ENCODE assay signal across 32 mouse cellular contexts in genomic region chr6:29881936-29882335, GRCm38 (mm10). TPM values are rescaled to one million over a fixed set of nuclear protein-coding genes. Genes with fewer than 3 reads are reported as not detected.
DNase-seq lines count a peak whose midpoint lies in the region; ATAC-seq and TF ChIP-seq lines count a peak whose summit lies in the region.
"Had no signal": no experiment of that assay in that cellular context is flagged by ENCODE, and none has a peak within 500 bp of the region (broad histone marks: within the 10 kb centered on the region; RNA-seq: fewer than 3 reads in every experiment).

No protein-coding gene starts in this region.

- intact Hi-C loops in gastrocnemius, adult 2 months (cut with DNase I) = no loop called here

- H3K27ac ChIP-seq in gastrocnemius, adult 2 months = peak overlapping the region; percentile 46; the same call in 1 of the 2 replicates
- H3K27ac ChIP-seq in limb, embryonic 13.5 days = peak overlapping the region; percentile 10; the same call in 1 of the 2 replicates
- no peak overlapping the region for H3K27ac ChIP-seq in limb, embryonic 10.5 days
- H3K27ac ChIP-seq in heart, embryonic 15.5 days = peak overlapping the region; percentile 92
- H3K27ac ChIP-seq: embryonic facial prominence, embryonic 10.5 days; embryonic facial prominence, embryonic 15.5 days; forebrain, embryonic 12.5 days; hindbrain, embryonic 12.5 days; hindbrain, postnatal 0 days; liver, embryonic 12.5 days; stomach, postnatal 0 days had no signal

- H3K4me2 ChIP-seq in limb, embryonic 13.5 days (replicated peaks) = no peak overlapping the region
- peak overlapping the region; percentile 24; the same call in 1 of the 2 replicates for H3K4me2 ChIP-seq in heart, embryonic 15.5 days
- H3K4me2 ChIP-seq: embryonic facial prominence, embryonic 15.5 days; forebrain, embryonic 12.5 days; hindbrain, embryonic 12.5 days; liver, embryonic 12.5 days; midbrain, embryonic 11.5 days had no signal

- peaks cover 43% of the 10 kb centered on the region for H3K36me3 ChIP-seq in limb, embryonic 13.5 days
- peaks cover 18% of the 10 kb centered on the region for H3K36me3 ChIP-seq in limb, embryonic 10.5 days
- 0 out of 2 replicates have a peak, but pooled peaks cover 5% of the 10 kb centered on the region for H3K36me3 ChIP-seq in heart, embryonic 15.5 days

- no peak for ATAC-seq in limb, embryonic 13.5 days (ENCODE audit: low FRiP score, low read depth)
- ATAC-seq in heart, embryonic 15.5 days (replicated peaks; ENCODE audit: insufficient number of reproducible peaks, insufficient read depth, low FRiP score, low read depth) = peak; percentile 78
- ATAC-seq: forebrain, postnatal 0 days; hindbrain, postnatal 0 days; intestine, postnatal 0 days; liver, embryonic 12.5 days; liver, postnatal 0 days; midbrain, embryonic 16.5 days had no signal

- 48% methylated on average over 2 of the region's 2 CpGs for WGBS in limb, embryonic 13.5 days
- 87% methylated on average over 2 of the region's 2 CpGs for WGBS in limb, embryonic 10.5 days
- WGBS in heart, embryonic 15.5 days = 42% methylated on average over 2 of the region's 2 CpGs

- no peaks in the 10 kb centered on the region for H3K9me3 ChIP-seq in limb, embryonic 13.5 days
- no peaks in the 10 kb centered on the region for H3K9me3 ChIP-seq in limb, embryonic 10.5 days (replicated peaks)
- H3K9me3 ChIP-seq in heart, embryonic 15.5 days (replicated peaks) = no peaks in the 10 kb centered on the region
- H3K9me3 ChIP-seq: embryonic facial prominence, embryonic 10.5 days; embryonic facial prominence, embryonic 15.5 days; forebrain, embryonic 12.5 days; hindbrain, embryonic 12.5 days; liver, embryonic 12.5 days had no signal

- H3K27me3 ChIP-seq in limb, embryonic 13.5 days = no peaks in the 10 kb centered on the region
- H3K27me3 ChIP-seq in limb, embryonic 10.5 days (ENCODE audit: low read depth, poor library complexity, severe bottlenecking) = no peaks in the 10 kb centered on the region
- H3K27me3 ChIP-seq in heart, embryonic 15.5 days = no peaks in the 10 kb centered on the region
- H3K27me3 ChIP-seq: CH12.LX; embryonic facial prominence, embryonic 15.5 days; forebrain, embryonic 12.5 days; hindbrain, embryonic 12.5 days; liver, embryonic 12.5 days had no signal

- H3K9ac ChIP-seq in limb, embryonic 13.5 days = no peak overlapping the region
- no peak overlapping the region for H3K9ac ChIP-seq in heart, embryonic 15.5 days
- H3K9ac ChIP-seq: embryonic facial prominence, embryonic 15.5 days; forebrain, embryonic 12.5 days; forebrain, postnatal 0 days; hindbrain, embryonic 12.5 days; liver, embryonic 12.5 days; liver, postnatal 0 days had no signal

- TF ChIP-seq CTCF in gastrocnemius, adult 2 months (IDR thresholded peaks at IDR 0.05) = no peak

- DNase-seq in gastrocnemius, adult 2 months = no peak
- DNase-seq in gastrocnemius, postnatal 25 days = no peak
- DNase-seq in limb, embryonic 10.5 days (ENCODE audit: low spot score) = no peak
- DNase-seq in left cerebral cortex, adult 8-10 months (ENCODE audit: low spot score in 2 of 2) = no peak
- no peak for DNase-seq in adrenal gland, postnatal 4 days (ENCODE audit: low spot score in 2 of 2)
- DNase-seq in ovary, postnatal 10 days (ENCODE audit: low spot score) = no peak
- DNase-seq: adrenal gland, postnatal 10 days; cerebellum, adult 11-12 months; cerebellum, adult 9-11 months; forebrain, postnatal 0 days; gastrocnemius, postnatal 14 days; kidney, adult 9 months; kidney, postnatal 14 days; liver, postnatal 0 days; lung, postnatal 36 days; right cerebral cortex, postnatal 4 days; thymus, adult 18-20 months; thymus, postnatal 4 days had no signal

- peaks cover 8% of the 10 kb centered on the region; the same call in 1 of the 2 replicates for H3K4me1 ChIP-seq in limb, embryonic 13.5 days
- H3K4me1 ChIP-seq in limb, embryonic 10.5 days = peaks cover 10% of the 10 kb centered on the region; the same call in 1 of the 2 replicates
- H3K4me1 ChIP-seq in heart, embryonic 15.5 days (replicated peaks) = peaks cover 31% of the 10 kb centered on the region
- H3K4me1 ChIP-seq: embryonic facial prominence, embryonic 10.5 days; embryonic facial prominence, embryonic 15.5 days; forebrain, embryonic 12.5 days; hindbrain, embryonic 12.5 days; liver, embryonic 12.5 days had no signal

- no peak overlapping the region for H3K4me3 ChIP-seq in gastrocnemius, adult 2 months
- H3K4me3 ChIP-seq in limb, embryonic 13.5 days = no peak overlapping the region
- H3K4me3 ChIP-seq in limb, embryonic 10.5 days = no peak overlapping the region
- H3K4me3 ChIP-seq in heart, embryonic 15.5 days = no peak overlapping the region
- H3K4me3 ChIP-seq: embryonic facial prominence, embryonic 10.5 days; embryonic facial prominence, embryonic 15.5 days; forebrain, embryonic 12.5 days; hindbrain, embryonic 12.5 days; liver, embryonic 12.5 days had no signal

RNA-seq across cellular contexts. Expression of gene Strip2, which starts 34.9 kb away (rescaled TPM):
- under 1 TPM; 0.78 to 0.87 TPM for total RNA-seq in gastrocnemius, adult 2 months (2021)
- under 1 TPM; 0.94 to 1.00 TPM for total RNA-seq in gastrocnemius, postnatal 25 days (2021)
- 2.7 and 3.7 TPM in 2 replicates for polyA plus RNA-seq in limb, embryonic 13.5 days (2015; fragmentation: Nextera tagmentation; extraction: Ambion mirVana)
- polyA plus RNA-seq in limb, embryonic 10.5 days (2016; fragmentation: Nextera tagmentation; extraction: Ambion mirVana) = 0.60 and 0.95 TPM in 2 replicates
- 53.2 and 63.1 TPM in 2 replicates for polyA plus RNA-seq in heart, embryonic 15.5 days (2015; fragmentation: Nextera tagmentation; extraction: Ambion mirVana)
- total RNA-seq in left cerebral cortex, adult 8-10 months (2022) = 10 to 100 TPM; 37.7 to 60.0 (median 42.6) TPM
- 1 to 10 TPM; 2.2 to 2.6 TPM for total RNA-seq in adrenal gland, postnatal 4 days (2021)
- total RNA-seq: neutrophil, adult 5-6 weeks had no signal

Comparison
In these comparisons a context has a peak if more than half of its experiments do, and no peak if none do; other contexts are left out.
1. RNA of gene Strip2, which starts 34.9 kb away (total RNA-seq): 37.7 to 60.0 TPM in left cerebral cortex, adult 8-10 months; 2.2 to 2.6 TPM in adrenal gland, postnatal 4 days, 0.94 to 1.00 TPM in gastrocnemius, postnatal 25 days and 0.78 to 0.87 TPM in gastrocnemius, adult 2 months; every median in the first group is over 10 times any median in the second.